Mouse (Mus musculus): ENCODE measurements around the gene Aff2. TPM values are rescaled to one million over a fixed set of nuclear protein-coding genes. Genes with fewer than 3 reads are reported as not detected.

Gene Aff2
- total RNA-seq (2015; ENCODE audit: low replicate concordance) (0.84 and 2.9 TPM in 2 replicates), total RNA-seq (2017; ENCODE audit: low replicate concordance) (1.3 TPM in 2 replicates)

GRCm38 (mm10) chrX:69360238-69361054 is at the start of gene Aff2:
TSS of gene Aff2 (plus strand) at chrX:69360294.
- ATAC-seq (replicated peaks; ENCODE audit: low FRiP score, poor library complexity, severe bottlenecking): no peak

GRCm38 (mm10) chrX:69337296-69337695 is 22.8 kb upstream of the Aff2 start:
- no peak for ATAC-seq (replicated peaks; ENCODE audit: low FRiP score, poor library complexity, severe bottlenecking)

- ATAC-seq (replicated peaks; ENCODE audit: low FRiP score, poor library complexity, severe bottlenecking): no peak
Measured at GRCm38 (mm10) chrX:69355621-69356020, 4.5 kb upstream of the Aff2 start.

- no peak for ATAC-seq (replicated peaks; ENCODE audit: low FRiP score, poor library complexity, severe bottlenecking)
Measured at GRCm38 (mm10) chrX:69359360-69359759, 734 bp upstream of the Aff2 start.

- no peak for ATAC-seq (replicated peaks; ENCODE audit: low FRiP score, poor library complexity, severe bottlenecking)
Measured at GRCm38 (mm10) chrX:69359885-69360237, 233 bp upstream of the Aff2 start.

GRCm38 (mm10) chrX:69361055-69361558 is 1.0 kb downstream of the Aff2 start:
- no peak for ATAC-seq (replicated peaks; ENCODE audit: low FRiP score, poor library complexity, severe bottlenecking)

GRCm38 (mm10) chrX:69364198-69364597 is 4.1 kb downstream of the Aff2 start:
- ATAC-seq (replicated peaks; ENCODE audit: low FRiP score, poor library complexity, severe bottlenecking): no peak

- ATAC-seq (replicated peaks; ENCODE audit: low FRiP score, poor library complexity, severe bottlenecking): no peak
Measured at GRCm38 (mm10) chrX:69373341-69373740, 13.2 kb downstream of the Aff2 start.

GRCm38 (mm10) chrX:69389738-69390137 is 29.6 kb downstream of the Aff2 start:
- no peak for ATAC-seq (replicated peaks; ENCODE audit: low FRiP score, poor library complexity, severe bottlenecking)

- no peak for ATAC-seq (replicated peaks; ENCODE audit: low FRiP score, poor library complexity, severe bottlenecking)
Measured at GRCm38 (mm10) chrX:69415043-69415442, 54.9 kb downstream of the Aff2 start.

GRCm38 (mm10) chrX:69438422-69438821 is 78.3 kb downstream of the Aff2 start:
- no peak for ATAC-seq (replicated peaks; ENCODE audit: low FRiP score, poor library complexity, severe bottlenecking)

- ATAC-seq (replicated peaks; ENCODE audit: low FRiP score, poor library complexity, severe bottlenecking): no peak
Measured at GRCm38 (mm10) chrX:69441937-69442336, 81.8 kb downstream of the Aff2 start.

- ATAC-seq (replicated peaks; ENCODE audit: low FRiP score, poor library complexity, severe bottlenecking): no peak
Measured at GRCm38 (mm10) chrX:69460896-69461295, 100.8 kb downstream of the Aff2 start.

GRCm38 (mm10) chrX:69502061-69502460 is 142.0 kb downstream of the Aff2 start:
- no peak for ATAC-seq (replicated peaks; ENCODE audit: low FRiP score, poor library complexity, severe bottlenecking)

- ATAC-seq (replicated peaks; ENCODE audit: low FRiP score, poor library complexity, severe bottlenecking): no peak
Measured at GRCm38 (mm10) chrX:69518040-69518575, 158.0 kb downstream of the Aff2 start.

GRCm38 (mm10) chrX:69540811-69541210 is 180.7 kb downstream of the Aff2 start:
- no peak for ATAC-seq (replicated peaks; ENCODE audit: low FRiP score, poor library complexity, severe bottlenecking)

GRCm38 (mm10) chrX:69579903-69580459 is 219.9 kb downstream of the Aff2 start:
- no peak for ATAC-seq (replicated peaks; ENCODE audit: low FRiP score, poor library complexity, severe bottlenecking)

GRCm38 (mm10) chrX:69608793-69609192 is 248.7 kb downstream of the Aff2 start:
- no peak for ATAC-seq (replicated peaks; ENCODE audit: low FRiP score, poor library complexity, severe bottlenecking)

- no peak for ATAC-seq (replicated peaks; ENCODE audit: low FRiP score, poor library complexity, severe bottlenecking)
Measured at GRCm38 (mm10) chrX:69663038-69663437, 302.9 kb downstream of the Aff2 start.

- ATAC-seq (replicated peaks; ENCODE audit: low FRiP score, poor library complexity, severe bottlenecking): no peak
Measured at GRCm38 (mm10) chrX:69666145-69666677, 306.1 kb downstream of the Aff2 start.

GRCm38 (mm10) chrX:69675691-69676090 is 315.6 kb downstream of the Aff2 start:
- ATAC-seq (replicated peaks; ENCODE audit: low FRiP score, poor library complexity, severe bottlenecking): no peak
